ENCODE assay signal across 29 mouse cellular contexts in the genomic region with DNA sequence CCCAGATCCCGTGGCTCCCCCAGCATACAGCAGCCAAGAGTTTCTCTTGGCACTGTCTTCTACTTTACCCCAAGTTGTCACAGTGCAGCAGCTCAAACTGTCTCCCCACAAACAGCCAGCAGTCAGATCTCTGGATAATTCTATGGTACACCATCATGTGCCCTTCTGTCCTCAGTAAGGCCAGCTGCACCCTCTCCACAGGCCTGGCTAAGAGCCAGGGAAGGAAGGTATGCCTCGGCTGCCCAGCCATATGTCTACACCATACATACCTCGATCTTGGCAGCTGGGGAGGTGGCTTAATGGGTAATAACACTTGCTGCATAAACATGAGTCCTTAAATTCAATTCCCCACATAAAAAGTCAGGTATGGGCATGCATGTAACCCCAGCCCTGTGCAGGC. TPM values are rescaled to one million over a fixed set of nuclear protein-coding genes. Genes with fewer than 3 reads are reported as not detected.
DNase-seq lines count a peak whose midpoint lies in the region; ATAC-seq lines count a peak whose summit lies in the region.
"Had no signal": no experiment of that assay in that cellular context is flagged by ENCODE, and none has a peak within 500 bp of the region (broad histone marks: within the 10 kb centered on the region; RNA-seq: fewer than 3 reads in every experiment).

No protein-coding gene starts in this region.

- no peak overlapping the region for H3K9ac ChIP-seq in kidney, embryonic 16.5 days (replicated peaks; ENCODE audit: low read length)
- H3K9ac ChIP-seq: embryonic facial prominence, embryonic 15.5 days; forebrain, embryonic 13.5 days; heart, embryonic 12.5 days; hindbrain, embryonic 15.5 days; kidney, embryonic 15.5 days; liver, embryonic 14.5 days; lung, embryonic 14.5 days; midbrain, embryonic 15.5 days had no signal

- no peak overlapping the region for H3K4me2 ChIP-seq in kidney, embryonic 16.5 days (replicated peaks; ENCODE audit: low read depth, low read length)
- H3K4me2 ChIP-seq: embryonic facial prominence, embryonic 15.5 days; forebrain, embryonic 13.5 days; heart, embryonic 12.5 days; hindbrain, embryonic 15.5 days; kidney, embryonic 15.5 days; lung, embryonic 14.5 days; midbrain, embryonic 15.5 days had no signal

- H3K27ac ChIP-seq in heart, embryonic 10.5 days, result no peak overlapping the region
- no peak overlapping the region for H3K27ac ChIP-seq in kidney, embryonic 16.5 days (ENCODE audit: low read length)
- H3K27ac ChIP-seq: embryonic facial prominence, embryonic 15.5 days; forebrain, embryonic 13.5 days; hindbrain, embryonic 15.5 days; kidney, embryonic 15.5 days; liver, embryonic 14.5 days; midbrain, embryonic 15.5 days had no signal

- no peak overlapping the region for H3K4me3 ChIP-seq in heart, embryonic 10.5 days
- H3K4me3 ChIP-seq in kidney, embryonic 16.5 days (ENCODE audit: low read length), result no peak overlapping the region
- H3K4me3 ChIP-seq: embryonic facial prominence, embryonic 15.5 days; forebrain, embryonic 13.5 days; heart, embryonic 12.5 days; hindbrain, embryonic 15.5 days; kidney, embryonic 15.5 days; midbrain, embryonic 15.5 days had no signal

- peaks cover 7% of the 10 kb centered on the region; the same call in 1 of the 2 replicates for H3K9me3 ChIP-seq in heart, embryonic 10.5 days
- peaks cover 3% of the 10 kb centered on the region; the same call in 1 of the 2 replicates for H3K9me3 ChIP-seq in kidney, embryonic 16.5 days (ENCODE audit: low read length)
- H3K9me3 ChIP-seq: embryonic facial prominence, embryonic 15.5 days; hindbrain, embryonic 15.5 days; kidney, embryonic 15.5 days; midbrain, embryonic 15.5 days had no signal

- peaks cover 3% of the 10 kb centered on the region; the same call in 1 of the 2 replicates for H3K36me3 ChIP-seq in heart, embryonic 10.5 days
- H3K36me3 ChIP-seq in kidney, embryonic 16.5 days (ENCODE audit: insufficient read depth, low read length), result no peaks in the 10 kb centered on the region
- H3K36me3 ChIP-seq: embryonic facial prominence, embryonic 15.5 days; heart, embryonic 12.5 days; hindbrain, embryonic 15.5 days; kidney, embryonic 15.5 days; midbrain, embryonic 15.5 days had no signal

- 77% methylated on average over 3 of the region's 3 CpGs for WGBS in heart, embryonic 10.5 days
- 75% methylated on average over 3 of the region's 3 CpGs for WGBS in kidney, embryonic 16.5 days

- DNase-seq in heart, adult 11 months, result peak; percentile 84
- DNase-seq in heart, embryonic 10.5 days (ENCODE audit: low spot score), result no peak
- DNase-seq in cerebellum, adult 11-12 months, result peak; percentile 66
- peak; percentile 29 for DNase-seq in cerebellum, adult 8-10 months
- DNase-seq in cerebellum, postnatal 25 days, result peak; percentile 54 to 68
- DNase-seq in adrenal gland, postnatal 36 days, result no peak
- DNase-seq: adrenal gland, adult 2 months; gastrocnemius, postnatal 14 days; heart, postnatal 4 days; kidney, adult 18-20 months; kidney, postnatal 4 days; layer of hippocampus, postnatal 36 days; liver; lung, embryonic 14.5 days; lung, postnatal 14 days; right cerebral cortex, adult 18-20 months; spleen, adult 18-20 months; thymus, postnatal 14 days had no signal

- no peaks in the 10 kb centered on the region for H3K27me3 ChIP-seq in heart, embryonic 10.5 days (ENCODE audit: insufficient read depth, poor library complexity, severe bottlenecking)
- no peaks in the 10 kb centered on the region for H3K27me3 ChIP-seq in kidney, embryonic 16.5 days (ENCODE audit: insufficient read depth, low read length)
- H3K27me3 ChIP-seq: embryonic facial prominence, embryonic 15.5 days; heart, embryonic 12.5 days; kidney, embryonic 15.5 days; midbrain, embryonic 15.5 days had no signal

- ATAC-seq in kidney, embryonic 16.5 days (ENCODE audit: low FRiP score, low TSS enrichment), result no peak
- ATAC-seq: activated CD4-positive, CD25-positive, alpha-beta regulatory T cell, adult 4 months; CD4-positive, CD25-positive, alpha-beta regulatory T cell, adult 4 months; forebrain, embryonic 13.5 days; midbrain, embryonic 15.5 days had no signal

- peaks cover 17% of the 10 kb centered on the region for H3K4me1 ChIP-seq in heart, embryonic 10.5 days
- peaks cover 5% of the 10 kb centered on the region for H3K4me1 ChIP-seq in kidney, embryonic 16.5 days (ENCODE audit: insufficient read depth, low read length)
- H3K4me1 ChIP-seq: embryonic facial prominence, embryonic 15.5 days had no signal

RNA-seq across cellular contexts. Expression of a gene that starts 4.9 kb away (rescaled TPM):
- polyA plus RNA-seq in heart, embryonic 10.5 days (2016; fragmentation: Nextera tagmentation; extraction: Ambion mirVana), result 43.1 and 60.1 TPM in 2 replicates
- total RNA-seq in adrenal gland, postnatal 36 days (2021), result 100 to 1,000 TPM in 1 of 2 experiments, 10 to 100 TPM in 1; 95.9 to 106 TPM
- 30.9 and 33.2 TPM in 2 replicates for polyA plus RNA-seq in kidney, embryonic 16.5 days (2015; fragmentation: Nextera tagmentation; extraction: Ambion mirVana)
- total RNA-seq: granulocyte monocyte progenitor cell, adult 5-6 weeks had no signal
- polyA plus RNA-seq: activated CD4-positive, CD25-positive, alpha-beta regulatory T cell, adult 4 months; CD4-positive, CD25-positive, alpha-beta regulatory T cell, adult 4 months had no signal

Comparison
In these comparisons a context has a peak if more than half of its experiments do, and no peak if none do; other contexts are left out.
1. DNase-seq: peak in heart, adult 11 months (single experiment), cerebellum, adult 11-12 months (single experiment), cerebellum, adult 8-10 months (single experiment) and cerebellum, postnatal 25 days (2 of 2); none in heart, embryonic 10.5 days (single experiment) and adrenal gland, postnatal 36 days (0 of 2).